Mouse (Mus musculus): Measurements from ENCODE around the gene Cntnap1. TPM values are rescaled to one million over a fixed set of nuclear protein-coding genes. Genes with fewer than 3 reads are reported as not detected.
A peak's percentile ranks its signal among the peaks of the same experiment; 100 is the strongest.

Cntnap1 gene
- polyA plus RNA-seq, 1 experiment, result 151 TPM

GRCm38 (mm10) chr11:101174389-101174745 is 4.0 kb downstream of the Cntnap1 start:
- Histone ChIP-seq H3K4me3 (replicated peaks; ENCODE audit: insufficient read depth, low read depth, low read length) (peak overlapping the region; percentile 16), H3K27me3 (ENCODE audit: control insufficient read depth, insufficient read depth, low read length) (no peaks in the 10 kb centered on the region), H3K27ac (ENCODE audit: insufficient read depth, low read length) (peak overlapping the region; percentile 77), H3K4me1 (ENCODE audit: control insufficient read depth, insufficient read depth, low read length) (peaks cover 28% of the 10 kb centered on the region)
- WGBS, result 8% methylated on average over 9 of the region's 9 CpGs
- no peak for TF ChIP-seq CTCF (IDR thresholded peaks at IDR 0.05; ENCODE audit: borderline replicate concordance, insufficient read depth, low read depth, low read length)
- no peak for TF ChIP-seq POLR2A (IDR thresholded peaks at IDR 0.05; ENCODE audit: borderline replicate concordance, insufficient read depth, low read length)
- peak; percentile 63 to 68 for DNase-seq

GRCm38 (mm10) chr11:101174851-101175628 is 4.7 kb downstream of the Cntnap1 start, which contains the start of gene Ccr10:
TSS of gene Ccr10 (minus strand) at chr11:101175443.
- peak; percentile 62 for TF ChIP-seq CTCF (IDR thresholded peaks at IDR 0.05; ENCODE audit: borderline replicate concordance, insufficient read depth, low read depth, low read length)
- TF ChIP-seq POLR2A (IDR thresholded peaks at IDR 0.05; ENCODE audit: borderline replicate concordance, insufficient read depth, low read length), result no peak
- peak within 1 kb of the TSS; percentile 76 for H3K4me3 ChIP-seq (replicated peaks; ENCODE audit: insufficient read depth, low read depth, low read length)
- DNase-seq, result peak; percentile 65 to 69
- H3K27ac ChIP-seq (ENCODE audit: insufficient read depth, low read length), result peak within 1 kb of the TSS; percentile 96
- H3K4me1 ChIP-seq (ENCODE audit: control insufficient read depth, insufficient read depth, low read length), result peaks cover 30% of the 10 kb centered on the region
- H3K27me3 ChIP-seq (ENCODE audit: control insufficient read depth, insufficient read depth, low read length), result no peaks in the 10 kb centered on the region
- WGBS, result 12% methylated on average over 14 of the region's 14 CpGs

GRCm38 (mm10) chr11:101175636-101176116 is 5.4 kb downstream of the Cntnap1 start:
- peaks cover 33% of the 10 kb centered on the region for H3K4me1 ChIP-seq (ENCODE audit: control insufficient read depth, insufficient read depth, low read length)
- H3K27ac ChIP-seq (ENCODE audit: insufficient read depth, low read length), result peak overlapping the region; percentile 96
- peak; percentile 84 to 87 for DNase-seq
- 3% methylated on average over 11 of the region's 11 CpGs for WGBS
- no peak for TF ChIP-seq POLR2A (IDR thresholded peaks at IDR 0.05; ENCODE audit: borderline replicate concordance, insufficient read depth, low read length)
- no peak for TF ChIP-seq CTCF (IDR thresholded peaks at IDR 0.05; ENCODE audit: borderline replicate concordance, insufficient read depth, low read depth, low read length)
- H3K27me3 ChIP-seq (ENCODE audit: control insufficient read depth, insufficient read depth, low read length), result no peaks in the 10 kb centered on the region
- peak overlapping the region; percentile 76 for H3K4me3 ChIP-seq (replicated peaks; ENCODE audit: insufficient read depth, low read depth, low read length)

GRCm38 (mm10) chr11:101176117-101176691 is 5.9 kb downstream of the Cntnap1 start:
- DNase-seq, result peak; percentile 84 to 86
- WGBS, result under 1% methylated on average over 25 of the region's 25 CpGs
- H3K4me3 ChIP-seq (replicated peaks; ENCODE audit: insufficient read depth, low read depth, low read length), result peak overlapping the region; percentile 76
- peaks cover 33% of the 10 kb centered on the region for H3K4me1 ChIP-seq (ENCODE audit: control insufficient read depth, insufficient read depth, low read length)
- no peaks in the 10 kb centered on the region for H3K27me3 ChIP-seq (ENCODE audit: control insufficient read depth, insufficient read depth, low read length)
- peak overlapping the region; percentile 96 for H3K27ac ChIP-seq (ENCODE audit: insufficient read depth, low read length)
- TF ChIP-seq CTCF (IDR thresholded peaks at IDR 0.05; ENCODE audit: borderline replicate concordance, insufficient read depth, low read depth, low read length) (peak; percentile 57; the same call in 1 of the 2 replicates), POLR2A (IDR thresholded peaks at IDR 0.05; ENCODE audit: borderline replicate concordance, insufficient read depth, low read length) (peak; percentile 28; the same call in 1 of the 2 replicates)

GRCm38 (mm10) chr11:101176933-101177773 is 6.8 kb downstream of the Cntnap1 start:
- Histone ChIP-seq H3K4me3 (replicated peaks; ENCODE audit: insufficient read depth, low read depth, low read length) (peak overlapping the region; percentile 76), H3K27ac (ENCODE audit: insufficient read depth, low read length) (peak overlapping the region; percentile 96), H3K27me3 (ENCODE audit: control insufficient read depth, insufficient read depth, low read length) (no peaks in the 10 kb centered on the region), H3K4me1 (ENCODE audit: control insufficient read depth, insufficient read depth, low read length) (peaks cover 39% of the 10 kb centered on the region)
- WGBS, result 6% methylated on average over 22 of the region's 22 CpGs
- TF ChIP-seq CTCF (IDR thresholded peaks at IDR 0.05; ENCODE audit: borderline replicate concordance, insufficient read depth, low read depth, low read length) (peak; percentile 72), POLR2A (IDR thresholded peaks at IDR 0.05; ENCODE audit: borderline replicate concordance, insufficient read depth, low read length) (peak; percentile 40; the same call in 1 of the 2 replicates)
- DNase-seq, result peak; percentile 91 to 93

GRCm38 (mm10) chr11:101178061-101179058 is 8.0 kb downstream of the Cntnap1 start:
- WGBS, result 14% methylated on average over 36 of the region's 36 CpGs
- peak overlapping the region; percentile 96 for H3K27ac ChIP-seq (ENCODE audit: insufficient read depth, low read length)
- peak in 1 of 2 experiments; percentile 67 for DNase-seq
- H3K4me3 ChIP-seq (replicated peaks; ENCODE audit: insufficient read depth, low read depth, low read length), result peak overlapping the region; percentile 76
- TF ChIP-seq CTCF (IDR thresholded peaks at IDR 0.05; ENCODE audit: borderline replicate concordance, insufficient read depth, low read depth, low read length), result no peak
- no peak for TF ChIP-seq POLR2A (IDR thresholded peaks at IDR 0.05; ENCODE audit: borderline replicate concordance, insufficient read depth, low read length)
- peaks cover 46% of the 10 kb centered on the region for H3K4me1 ChIP-seq (ENCODE audit: control insufficient read depth, insufficient read depth, low read length)
- H3K27me3 ChIP-seq (ENCODE audit: control insufficient read depth, insufficient read depth, low read length), result no peaks in the 10 kb centered on the region

Measured in cerebellum, adult 2 months (tissue).